Mouse (Mus musculus) adrenal gland, postnatal 10 days (tissue): ENCODE data around the gene Gm4894. TPM values are rescaled to one million over a fixed set of nuclear protein-coding genes. Genes with fewer than 3 reads are reported as not detected.

Source experiments
- DNase-seq: peaks from one replicate; pipeline ENCODE4 v3.0.0; 2021; ENCODE audit warnings: mixed read lengths
- long read RNA-seq, 2 experiments: library from polyadenylated mRNA; stranded (forward); transcript quantifications; one replicate each; pipeline ENCODE4 v2.0.0; 2021
- total RNA-seq, 2 experiments: library from RNA; stranded (reverse); gene quantifications; 2 replicates each; pipeline ENCODE4 v1.2.3; 2021

Gene Gm4894
- not detected for total RNA-seq
- long read RNA-seq, experiment 1, result 0 reads
- long read RNA-seq, experiment 2, result 0 reads

- DNase-seq, result no peak
Measured at GRCm38 (mm10) chr9:49250231-49250630, at the start of gene Gm4894. Gene Gm4894 (plus strand): TSS chr9:49250531.

GRCm38 (mm10) chr9:49206331-49206730 lies 44.0 kb upstream of the Gm4894 start:
- no peak for DNase-seq

- no peak for DNase-seq
Measured at GRCm38 (mm10) chr9:49211493-49211892, 38.8 kb upstream of the Gm4894 start.

GRCm38 (mm10) chr9:49214734-49215133 lies 35.6 kb upstream of the Gm4894 start:
- peak; percentile 5 for DNase-seq

- no peak for DNase-seq
Measured at GRCm38 (mm10) chr9:49217626-49218607, 32.4 kb upstream of the Gm4894 start.

GRCm38 (mm10) chr9:49224488-49224887 lies 25.8 kb upstream of the Gm4894 start:
- DNase-seq, result no peak

GRCm38 (mm10) chr9:49227442-49227841 lies 22.9 kb upstream of the Gm4894 start:
- DNase-seq, result no peak

GRCm38 (mm10) chr9:49229054-49229453 lies 21.3 kb upstream of the Gm4894 start:
- DNase-seq, result no peak

- peak; percentile 87 for DNase-seq
Measured at GRCm38 (mm10) chr9:49246839-49247238, 3.5 kb upstream of the Gm4894 start.

- DNase-seq, result no peak
Measured at GRCm38 (mm10) chr9:49268949-49269348, 18.6 kb downstream of the Gm4894 start.

- no peak for DNase-seq
Measured at GRCm38 (mm10) chr9:49273566-49273965, 23.2 kb downstream of the Gm4894 start.

GRCm38 (mm10) chr9:49275976-49276375 lies 25.6 kb downstream of the Gm4894 start:
- DNase-seq, result peak; percentile 3

GRCm38 (mm10) chr9:49276542-49277334 lies 26.4 kb downstream of the Gm4894 start:
- no peak for DNase-seq

- no peak for DNase-seq
Measured at GRCm38 (mm10) chr9:49295101-49295500, 44.8 kb downstream of the Gm4894 start.

GRCm38 (mm10) chr9:49307576-49307975 lies 57.2 kb downstream of the Gm4894 start:
- no peak for DNase-seq

- no peak for DNase-seq
Measured at GRCm38 (mm10) chr9:49310821-49311220, 60.5 kb downstream of the Gm4894 start.

- no peak for DNase-seq
Measured at GRCm38 (mm10) chr9:49318638-49319037, 68.3 kb downstream of the Gm4894 start.

Other genes starting within 250 kb of the Gm4894 start
- 10 to 100 TPM; 14.1 to 17.0 TPM for gene Zw10, start 194.9 kb upstream of the Gm4894 start, total RNA-seq
- 1 to 10 TPM in 1 of 2 experiments, under 1 TPM in 1; 0.48 to 1.4 TPM for gene Tmprss5, start 169.3 kb upstream of the Gm4894 start, total RNA-seq
- gene Drd2, start 90.1 kb downstream of the Gm4894 start, total RNA-seq, result 1 to 10 TPM; 1.4 to 3.1 TPM
- gene Ankk1, start 176.5 kb downstream of the Gm4894 start, total RNA-seq, result not detected
- 1 to 10 TPM; 6.3 to 6.9 TPM for gene Ttc12, start 235.7 kb downstream of the Gm4894 start, total RNA-seq